Mouse (Mus musculus) limb, embryonic 15.5 days (tissue): ENCODE data around the gene Tep1. TPM values are rescaled to one million over a fixed set of nuclear protein-coding genes. Genes with fewer than 3 reads are reported as not detected.
"Not testable (repeated sequence)": the region's sequence is repeated elsewhere in the genome, so short reads cannot be mapped to it uniquely, and the experiment has no call there.

Source experiments
- ATAC-seq: fragments of 200-750 bp; cut with Nextera tagmentation; 2 replicates; pipeline ENCODE4 v1.8.0; 2017; ENCODE audit warnings: low read depth, moderate TSS enrichment; ENCODE audit not compliant: insufficient number of reproducible peaks, low FRiP score, low TSS enrichment
- H3K27ac ChIP-seq: fragments of 300-500 bp; sonication (generic); 2 replicates; pipeline ENCODE4 v1.5.1; 2015; ENCODE audit warnings: moderate library complexity, mild to moderate bottlenecking, inconsistent platforms
- H3K27me3 ChIP-seq: fragments of 300-500 bp; sonication (generic); 2 replicates; pipeline ENCODE4 v1.6.1; 2015; ENCODE audit warnings: inconsistent platforms
- H3K36me3 ChIP-seq: fragments of 300-500 bp; sonication (generic); 2 replicates; pipeline ENCODE4 v1.6.1; 2015; ENCODE audit warnings: inconsistent platforms
- H3K4me1 ChIP-seq: fragments of 300-500 bp; sonication (generic); 2 replicates; pipeline ENCODE4 v1.6.1; 2015; ENCODE audit warnings: inconsistent platforms
- H3K4me2 ChIP-seq: fragments of 300-500 bp; sonication (generic); 2 replicates; pipeline ENCODE4 v1.6.1; 2015; ENCODE audit warnings: mild to moderate bottlenecking, inconsistent platforms
- H3K4me3 ChIP-seq: fragments of 300-500 bp; sonication (generic); 2 replicates; pipeline ENCODE4 v1.5.1; 2015; ENCODE audit warnings: mild to moderate bottlenecking, inconsistent platforms
- H3K9ac ChIP-seq: fragments of 300-500 bp; sonication (generic); 2 replicates; pipeline ENCODE4 v1.6.1; 2015; ENCODE audit warnings: inconsistent platforms
- H3K9me3 ChIP-seq: fragments of 300-500 bp; sonication (generic); 2 replicates; pipeline ENCODE4 v1.6.1; 2016; ENCODE audit warnings: inconsistent platforms
- WGBS: fragments of 180-500 bp; shearing (Covaris S2); methylation state at CpG from one replicate; pipeline ENCODE4 v1.1.7; 2015; 5-methylcytosine and 5-hydroxymethylcytosine counted together
- polyA plus RNA-seq: library from polyadenylated mRNA; unstranded; fragments of >200 nt; fragmentation: Nextera tagmentation; extraction: Ambion mirVana; gene quantifications from 2 replicates; pipeline ENCODE4 v1.2.1, GENCODE M21; 2015

Gene Tep1
- polyA plus RNA-seq, 1 experiment from 2014 or later, result 5.0 TPM

DNA sequence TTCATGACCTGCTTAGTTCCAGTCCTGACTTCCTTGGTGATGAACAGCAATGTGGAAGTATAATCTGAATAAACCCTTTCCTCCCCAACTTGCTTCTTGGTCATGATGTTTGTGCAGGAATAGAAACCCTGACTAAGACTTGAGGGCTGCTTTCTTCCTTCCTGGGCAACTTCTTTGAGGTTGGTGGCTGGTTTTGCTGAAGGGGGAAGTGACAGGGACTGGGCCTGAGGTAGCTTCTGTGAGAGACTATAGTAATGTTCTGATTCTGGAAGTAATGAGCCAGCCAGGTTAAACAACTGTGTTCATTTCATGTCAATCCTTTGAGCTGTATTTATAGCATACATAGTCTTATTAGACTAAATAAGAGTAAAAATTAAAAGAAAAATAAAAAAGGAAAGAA, 5.4 kb downstream of the Tep1 start:
- not testable (repeated sequence) for H3K27me3 ChIP-seq, ATAC-seq, H3K27ac ChIP-seq, H3K4me2 ChIP-seq, H3K4me3 ChIP-seq, H3K4me1 ChIP-seq, H3K9ac ChIP-seq, H3K9me3 ChIP-seq
- H3K36me3 ChIP-seq, result peaks cover 27% of the 10 kb centered on the region; the same call in 1 of the 2 replicates

GRCm38 (mm10) chr14:50862641-50863040, 7.7 kb downstream of the Tep1 start:
- WGBS, result 88% methylated on average over 10 of the region's 10 CpGs
- H3K4me2 ChIP-seq, result no peak overlapping the region
- no peaks in the 10 kb centered on the region for H3K9me3 ChIP-seq
- H3K27ac ChIP-seq, result no peak overlapping the region
- H3K4me1 ChIP-seq, result no peaks in the 10 kb centered on the region
- H3K9ac ChIP-seq, result no peak overlapping the region
- no peak overlapping the region for H3K4me3 ChIP-seq
- H3K27me3 ChIP-seq, result no peaks in the 10 kb centered on the region
- H3K36me3 ChIP-seq, result peaks cover 31% of the 10 kb centered on the region
- no peak for ATAC-seq

DNA sequence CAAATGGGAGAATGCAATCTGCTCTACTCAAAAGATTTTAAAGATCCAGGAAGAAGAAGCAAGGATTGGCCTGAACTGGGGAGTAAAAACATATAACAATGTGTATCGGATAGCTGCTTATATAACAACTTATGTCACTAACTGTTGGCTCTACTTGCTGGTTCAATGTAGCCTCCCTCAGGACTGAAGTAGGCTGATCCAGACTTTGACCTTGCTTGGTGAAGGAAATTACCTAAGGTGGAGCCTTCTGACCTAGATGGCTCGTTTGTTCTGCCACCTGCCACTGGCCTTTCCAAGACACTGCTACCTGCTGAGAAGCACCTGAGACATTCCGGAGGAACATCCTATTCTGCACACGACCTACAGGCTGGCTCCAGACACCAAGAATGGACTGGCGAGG, 14.6 kb downstream of the Tep1 start:
- 89% methylated on average over 5 of the region's 5 CpGs for WGBS
- Histone ChIP-seq H3K27me3 (no peaks in the 10 kb centered on the region), H3K4me1 (no peaks in the 10 kb centered on the region), H3K36me3 (peaks cover 36% of the 10 kb centered on the region), H3K27ac (no peak overlapping the region), H3K9me3 (no peaks in the 10 kb centered on the region), H3K4me3 (no peak overlapping the region), H3K9ac (no peak overlapping the region), H3K4me2 (no peak overlapping the region)
- no peak for ATAC-seq

GRCm38 (mm10) chr14:50837236-50837635, 33.1 kb downstream of the Tep1 start:
- Histone ChIP-seq H3K36me3 (peaks cover 6% of the 10 kb centered on the region; the same call in 1 of the 2 replicates), H3K4me1 (no peaks in the 10 kb centered on the region), H3K27me3 (no peaks in the 10 kb centered on the region), H3K9me3 (no peaks in the 10 kb centered on the region), H3K27ac (no peak overlapping the region), H3K4me3 (no peak overlapping the region), H3K9ac (no peak overlapping the region), H3K4me2 (no peak overlapping the region)
- 59% methylated on average over 6 of the region's 6 CpGs for WGBS
- no peak for ATAC-seq

GRCm38 (mm10) chr14:50834435-50834834, 35.9 kb downstream of the Tep1 start:
- WGBS, result 47% methylated on average over 2 of the region's 2 CpGs
- H3K4me3 ChIP-seq, result no peak overlapping the region
- no peak for ATAC-seq
- peaks cover 3% of the 10 kb centered on the region; the same call in 1 of the 2 replicates for H3K36me3 ChIP-seq
- no peak overlapping the region for H3K27ac ChIP-seq
- no peak overlapping the region for H3K9ac ChIP-seq
- H3K9me3 ChIP-seq, result no peaks in the 10 kb centered on the region
- no peaks in the 10 kb centered on the region for H3K4me1 ChIP-seq
- H3K27me3 ChIP-seq, result no peaks in the 10 kb centered on the region
- H3K4me2 ChIP-seq, result no peak overlapping the region

- ATAC-seq, result no peak
- 84% methylated on average over 10 of the region's 10 CpGs for WGBS
- H3K27ac ChIP-seq, result no peak overlapping the region
- no peak overlapping the region for H3K4me3 ChIP-seq
- H3K9ac ChIP-seq, result no peak overlapping the region
- no peaks in the 10 kb centered on the region for H3K9me3 ChIP-seq
- H3K4me1 ChIP-seq, result no peaks in the 10 kb centered on the region
- H3K4me2 ChIP-seq, result no peak overlapping the region
- H3K27me3 ChIP-seq, result no peaks in the 10 kb centered on the region
- H3K36me3 ChIP-seq, result peaks cover 4% of the 10 kb centered on the region; the same call in 1 of the 2 replicates
These were observed 36.4 kb downstream of the Tep1 start for GRCm38 (mm10) chr14:50833964-50834363.

DNA sequence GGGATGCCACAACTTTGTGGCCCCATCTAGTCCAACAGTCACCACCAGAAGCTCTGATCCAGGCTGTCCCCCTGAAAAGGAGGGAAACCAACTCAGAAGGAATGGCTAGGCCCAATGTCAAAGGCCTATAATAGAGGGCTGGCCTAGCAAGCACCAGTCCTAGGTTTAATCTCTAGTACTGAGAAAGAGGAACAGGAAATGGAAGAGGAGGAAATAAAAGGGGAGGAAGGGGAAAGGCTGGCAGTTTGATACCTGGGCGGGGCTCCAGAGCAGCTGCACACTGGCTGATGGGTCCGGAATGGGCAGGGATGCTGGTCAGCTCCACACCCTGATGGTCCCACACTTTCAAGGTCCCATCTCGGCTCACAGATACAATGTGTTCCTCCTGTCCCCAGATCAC, 40.5 kb downstream of the Tep1 start:
- Histone ChIP-seq H3K9me3 (no peaks in the 10 kb centered on the region), H3K4me2 (no peak overlapping the region), H3K36me3 (peaks cover 19% of the 10 kb centered on the region), H3K27me3 (no peaks in the 10 kb centered on the region), H3K4me3 (no peak overlapping the region), H3K27ac (no peak overlapping the region), H3K9ac (no peak overlapping the region), H3K4me1 (no peaks in the 10 kb centered on the region)
- 78% methylated on average over 3 of the region's 3 CpGs for WGBS
- ATAC-seq, result no peak

DNA sequence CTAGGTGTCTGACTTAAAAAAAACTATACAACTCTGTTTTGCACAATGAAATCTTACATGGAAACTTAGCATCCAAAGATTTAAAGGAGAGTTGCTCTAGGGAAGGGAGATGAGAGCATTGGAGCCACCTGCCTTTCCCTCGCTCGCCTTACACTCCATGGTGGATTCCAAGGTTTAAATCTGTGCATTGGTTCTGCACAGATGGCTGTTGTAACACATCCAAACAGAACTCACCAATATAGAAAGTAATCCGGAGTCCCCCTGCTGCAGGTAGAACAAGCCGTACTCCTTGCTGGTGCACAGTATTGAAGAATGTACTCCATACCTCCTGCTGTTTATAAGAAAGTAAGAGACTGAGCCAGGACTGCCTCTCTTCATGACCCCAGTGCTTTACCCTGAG, 43.8 kb downstream of the Tep1 start:
- no peaks in the 10 kb centered on the region for H3K27me3 ChIP-seq
- no peak overlapping the region for H3K27ac ChIP-seq
- no peak overlapping the region for H3K4me2 ChIP-seq
- no peaks in the 10 kb centered on the region for H3K9me3 ChIP-seq
- H3K4me3 ChIP-seq, result no peak overlapping the region
- peaks cover 48% of the 10 kb centered on the region for H3K36me3 ChIP-seq
- no peaks in the 10 kb centered on the region for H3K4me1 ChIP-seq
- no peak for ATAC-seq
- no peak overlapping the region for H3K9ac ChIP-seq
- WGBS, result 83% methylated on average over 4 of the region's 4 CpGs

GRCm38 (mm10) chr14:50824219-50824618, 46.1 kb downstream of the Tep1 start:
- 90% methylated on average over 9 of the region's 9 CpGs for WGBS
- no peak for ATAC-seq

DNA sequence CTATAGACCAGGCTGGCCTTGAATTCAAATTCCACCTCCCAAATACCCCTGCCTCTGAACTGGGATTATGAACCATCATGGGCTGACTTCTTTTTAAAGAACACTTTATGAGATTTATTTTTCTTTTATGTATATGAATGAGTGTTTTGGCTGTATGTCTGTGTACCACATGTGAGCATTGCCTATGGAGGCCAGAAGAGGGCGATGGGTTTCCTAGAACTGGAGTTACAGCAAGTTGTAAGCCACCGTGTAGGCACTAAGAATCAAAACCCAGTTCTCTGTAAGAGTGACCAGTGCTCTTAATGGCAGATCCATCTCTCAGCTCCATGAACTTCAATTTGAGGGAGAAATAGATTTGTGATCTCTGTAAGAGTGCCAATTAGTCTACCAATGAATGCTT, 47.1 kb downstream of the Tep1 start:
- WGBS, result 80% methylated on average over 2 of the region's 2 CpGs
- H3K36me3 ChIP-seq, result peaks cover 65% of the 10 kb centered on the region
- ATAC-seq, result no peak

More at GRCm38 (mm10) chr14:50824219-50824618, 46.1 kb downstream of the Tep1 start:
- Histone ChIP-seq H3K4me3 (no peak overlapping the region), H3K36me3 (peaks cover 69% of the 10 kb centered on the region), H3K4me2 (no peak overlapping the region), H3K9ac (no peak overlapping the region), H3K27ac (no peak overlapping the region), H3K4me1 (no peaks in the 10 kb centered on the region), H3K9me3 (no peaks in the 10 kb centered on the region), H3K27me3 (no peaks in the 10 kb centered on the region)

DNA sequence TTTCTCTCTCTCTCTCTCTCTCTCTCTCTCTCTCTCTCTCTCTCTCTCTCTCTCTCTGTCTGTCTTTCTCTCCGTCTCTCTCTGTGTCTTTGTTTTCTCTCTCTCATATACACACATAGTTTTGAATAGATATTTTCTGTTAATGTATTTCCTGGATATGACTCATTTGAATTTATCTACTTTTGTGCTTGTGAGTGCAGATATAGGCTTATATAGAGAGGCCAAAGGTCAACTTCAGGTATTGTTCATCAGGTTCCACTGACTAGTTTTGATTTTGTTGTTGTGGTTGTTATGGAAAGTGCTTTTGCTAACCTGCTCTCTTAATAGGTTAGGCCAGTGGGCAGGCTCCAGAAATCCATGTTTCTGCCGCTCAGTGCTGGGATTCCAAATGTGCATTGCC, 57.3 kb downstream of the Tep1 start:
- H3K4me1 ChIP-seq, result peaks cover 4% of the 10 kb centered on the region
- no peak overlapping the region for H3K27ac ChIP-seq
- WGBS, result 95% methylated on average over 2 of the region's 2 CpGs
- no peaks in the 10 kb centered on the region for H3K27me3 ChIP-seq
- peaks cover 62% of the 10 kb centered on the region for H3K36me3 ChIP-seq
- ATAC-seq, result no peak
- no peak overlapping the region for H3K4me2 ChIP-seq
- no peak overlapping the region for H3K9ac ChIP-seq
- no peaks in the 10 kb centered on the region for H3K9me3 ChIP-seq
- no peak overlapping the region for H3K4me3 ChIP-seq

More for the DNA sequence above, 47.1 kb downstream of the Tep1 start:
- Histone ChIP-seq H3K27me3 (no peaks in the 10 kb centered on the region), H3K9me3 (no peaks in the 10 kb centered on the region), H3K4me1 (no peaks in the 10 kb centered on the region), H3K27ac (no peak overlapping the region), H3K4me2 (no peak overlapping the region), H3K9ac (no peak overlapping the region), H3K4me3 (no peak overlapping the region)

DNA sequence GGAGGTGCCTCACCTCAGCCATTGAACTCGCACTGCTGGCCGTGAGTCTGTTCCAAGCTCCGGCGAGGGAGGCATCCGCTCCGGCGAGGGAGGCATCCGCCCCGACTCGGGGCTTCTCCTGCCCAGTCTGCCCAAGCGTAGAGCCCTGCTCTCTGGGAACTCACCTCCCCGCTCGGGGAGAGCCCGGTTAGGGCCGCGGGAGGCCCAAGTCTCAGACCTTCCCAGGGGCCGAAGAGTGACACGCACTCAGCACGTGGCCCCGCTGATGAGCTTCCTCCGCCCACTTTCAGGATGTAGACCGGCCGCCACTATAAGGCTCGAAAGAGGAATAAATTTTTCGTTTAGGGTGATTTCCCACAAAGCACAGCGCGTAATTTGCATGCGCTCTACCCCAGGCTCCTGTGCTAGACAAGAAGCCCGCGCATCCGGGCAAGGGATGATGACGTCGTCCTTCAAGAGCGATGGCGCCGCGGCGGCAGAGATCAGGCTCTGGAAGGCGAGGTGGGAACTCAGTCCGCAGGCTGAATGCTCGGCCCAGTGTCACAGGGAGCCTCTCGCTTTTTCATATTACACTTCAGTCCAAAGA, 62.8 kb downstream of the Tep1 start, which contains the start of the genes Ccnb1ip1 and Parp2:
Ccnb1ip1 (minus strand) TSS at position 246 of the 586 bp plus-strand sequence.
Parp2 (plus strand) TSS at position 355 of the 586 bp plus-strand sequence.
- H3K27ac ChIP-seq, result peak within 1 kb of the TSS; percentile 91
- peak within 1 kb of the TSS; percentile 47 for H3K9ac ChIP-seq
- H3K4me1 ChIP-seq, result peaks cover 4% of the 10 kb centered on the region
- ATAC-seq, result peak; percentile 98
- WGBS, result 1% methylated on average over 42 of the region's 42 CpGs
- peak within 1 kb of the TSS; percentile 56 for H3K4me3 ChIP-seq
- peaks cover 20% of the 10 kb centered on the region for H3K36me3 ChIP-seq
- peak within 1 kb of the TSS; percentile 58 for H3K4me2 ChIP-seq
- H3K27me3 ChIP-seq, result no peaks in the 10 kb centered on the region
- H3K9me3 ChIP-seq, result no peaks in the 10 kb centered on the region

DNA sequence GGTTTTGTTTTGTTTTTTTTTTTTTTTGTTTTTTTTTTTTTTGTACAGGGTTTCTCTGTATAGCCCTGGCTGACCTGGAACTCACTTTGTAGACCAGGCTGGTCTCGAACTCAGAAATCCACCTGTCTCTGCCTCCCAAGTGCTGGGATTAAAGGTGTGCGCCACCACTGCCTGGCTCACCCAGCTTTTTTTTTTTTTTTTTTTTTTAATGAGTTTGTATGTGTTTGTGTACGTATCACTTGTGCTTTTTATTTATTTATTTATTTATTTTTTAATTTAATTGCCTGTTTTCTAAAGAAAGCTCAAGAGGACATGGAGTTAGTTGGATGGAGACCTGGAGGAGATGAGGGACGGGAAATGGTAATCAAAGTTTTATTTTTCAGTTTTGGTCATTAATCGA, 63.9 kb downstream of the Tep1 start:
- H3K4me3 ChIP-seq, result peak overlapping the region; percentile 56; the same call in 1 of the 2 replicates

More for the DNA sequence above, 63.9 kb downstream of the Tep1 start:
- not testable (repeated sequence) for H3K27ac ChIP-seq, H3K9me3 ChIP-seq, H3K27me3 ChIP-seq, H3K9ac ChIP-seq, H3K36me3 ChIP-seq, ATAC-seq, H3K4me1 ChIP-seq
- H3K4me2 ChIP-seq, result peak overlapping the region; percentile 58
- WGBS, result 82% methylated on average over 5 of the region's 5 CpGs
